Mouse (Mus musculus): ENCODE data around the gene Aaed1. TPM values are rescaled to one million over a fixed set of nuclear protein-coding genes. Genes with fewer than 3 reads are reported as not detected.
A peak's percentile ranks its signal among the peaks of the same experiment; 100 is the strongest.

Gene Aaed1
- 47.8 and 48.7 TPM in 2 replicates for total RNA-seq (2017)

DNA sequence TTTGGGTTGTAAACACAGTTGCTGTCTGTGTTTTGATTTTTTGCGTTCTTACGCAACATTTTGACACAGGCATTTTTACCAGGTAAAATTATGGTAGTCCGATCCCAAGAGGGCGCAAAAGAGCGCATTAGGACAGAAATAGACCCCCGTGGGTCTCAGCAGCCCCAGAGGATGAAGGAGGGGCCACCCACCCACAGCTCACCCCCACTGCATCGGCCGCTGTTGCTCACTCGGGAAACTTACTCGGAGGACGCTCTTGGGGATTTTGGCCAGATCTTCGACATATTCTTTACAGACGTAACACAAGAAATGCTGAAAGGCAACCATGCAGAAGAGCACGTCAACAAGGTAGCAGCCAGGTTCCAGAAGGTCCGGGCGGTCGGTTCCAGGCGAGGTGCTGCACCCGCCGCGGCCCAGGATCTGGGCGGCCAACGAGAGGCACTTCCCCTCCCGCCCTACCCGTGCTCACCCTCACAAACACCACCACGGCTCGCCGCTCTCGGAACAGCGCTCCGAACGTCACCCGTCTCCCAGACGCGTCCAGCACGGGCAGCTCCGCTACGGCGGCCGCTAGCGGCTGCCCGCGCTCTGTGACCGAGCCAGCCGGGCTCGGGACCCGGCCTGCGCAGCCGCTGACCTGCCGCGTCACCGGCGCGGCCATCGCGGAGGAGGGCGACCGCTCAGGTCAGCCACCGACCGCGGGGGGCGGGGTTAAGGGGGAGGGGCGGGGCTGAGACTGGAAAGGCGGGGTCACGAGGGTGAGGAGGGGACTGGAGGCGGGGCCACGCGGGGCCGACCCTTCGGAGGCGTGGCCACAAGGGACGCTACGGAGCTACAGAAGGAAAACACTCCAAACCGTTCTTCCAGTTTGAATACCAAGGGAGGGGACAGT lies at the start of gene Aaed1:
Gene Aaed1, minus strand, starts transcription at position 687 of the 892 bp plus-strand sequence.
- peak; percentile 62 for ATAC-seq (replicated peaks; ENCODE audit: low read depth, poor library complexity, severe bottlenecking)

DNA sequence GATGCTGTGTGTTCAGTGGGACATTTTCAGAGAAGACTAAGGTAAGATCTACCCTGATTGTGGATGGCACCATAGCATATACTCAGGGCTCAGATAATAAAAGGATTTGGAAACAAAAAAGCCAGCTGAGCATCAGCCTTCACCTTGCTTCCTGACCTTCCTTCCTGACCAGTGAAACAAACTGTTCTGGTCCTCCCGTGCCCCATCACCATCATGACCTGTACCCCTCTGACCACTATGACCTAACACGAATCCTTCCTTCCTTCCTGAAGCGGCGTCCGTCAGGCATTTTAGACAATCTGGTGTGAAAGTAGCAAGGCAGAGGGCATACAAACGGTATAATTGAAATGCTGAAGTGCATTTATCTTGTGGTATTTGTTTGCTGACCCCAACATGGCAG lies 49.6 kb upstream of the Aaed1 start:
- no peak for ATAC-seq (replicated peaks; ENCODE audit: low read depth, poor library complexity, severe bottlenecking)

DNA sequence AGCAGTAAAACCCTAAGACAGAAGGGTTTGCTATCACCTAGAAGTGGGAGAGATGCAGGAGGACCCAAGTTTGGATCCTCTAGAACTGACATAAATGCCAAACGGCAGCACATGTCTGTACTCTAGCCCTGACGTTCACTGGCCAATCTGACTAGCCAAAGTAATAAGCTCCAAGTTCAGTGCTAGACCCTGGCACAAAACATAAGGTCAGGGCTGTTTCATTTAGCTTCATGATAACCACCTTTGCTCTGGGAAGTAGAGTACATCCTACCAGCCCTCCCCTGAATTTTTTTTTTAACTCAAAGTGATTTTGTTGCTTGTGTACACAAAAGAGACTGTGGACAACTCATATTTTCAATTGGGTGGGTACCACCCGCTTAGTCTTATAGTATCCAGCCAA lies 48.5 kb upstream of the Aaed1 start:
- ATAC-seq (replicated peaks; ENCODE audit: low read depth, poor library complexity, severe bottlenecking) = no peak

DNA sequence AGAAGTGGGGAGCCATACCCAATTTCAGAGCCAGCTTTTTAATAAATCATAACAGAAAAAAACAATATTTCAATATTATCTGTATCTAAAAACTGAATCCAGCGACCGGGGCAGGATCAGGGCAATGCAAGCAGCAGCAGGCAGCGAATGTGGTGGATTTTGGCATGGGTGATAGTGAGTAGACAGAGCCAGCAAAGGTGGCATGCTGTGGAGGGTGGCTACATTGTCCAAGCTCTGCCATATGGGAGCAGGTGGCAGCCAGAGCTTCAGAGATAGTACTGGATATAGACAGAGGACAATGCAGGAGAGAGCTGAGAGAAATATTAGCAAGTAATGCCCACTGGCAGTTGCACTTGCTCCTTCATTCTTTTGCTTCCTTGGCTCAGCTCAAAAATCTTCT lies 47.2 kb upstream of the Aaed1 start:
- no peak for ATAC-seq (replicated peaks; ENCODE audit: low read depth, poor library complexity, severe bottlenecking)

DNA sequence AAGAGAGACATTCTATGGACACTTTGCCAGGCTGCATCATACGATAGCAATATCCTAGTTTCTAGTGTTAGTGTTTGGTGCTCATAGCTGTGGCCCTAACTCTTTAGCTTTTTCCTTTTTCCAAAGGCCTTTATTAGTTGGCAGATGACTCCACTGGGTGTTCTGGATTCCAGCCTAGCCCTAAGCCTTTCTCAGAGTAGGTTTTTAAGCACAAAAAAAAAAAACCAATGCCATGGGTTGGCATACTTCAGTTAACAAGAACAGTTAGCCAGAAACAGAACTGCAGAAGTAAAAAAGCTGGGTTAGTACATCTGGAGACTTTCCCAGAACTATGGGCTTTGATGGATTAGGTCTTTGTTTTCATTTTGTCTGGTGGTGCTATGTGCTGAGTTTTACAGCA lies 46.0 kb upstream of the Aaed1 start:
- ATAC-seq (replicated peaks; ENCODE audit: low read depth, poor library complexity, severe bottlenecking) = no peak

DNA sequence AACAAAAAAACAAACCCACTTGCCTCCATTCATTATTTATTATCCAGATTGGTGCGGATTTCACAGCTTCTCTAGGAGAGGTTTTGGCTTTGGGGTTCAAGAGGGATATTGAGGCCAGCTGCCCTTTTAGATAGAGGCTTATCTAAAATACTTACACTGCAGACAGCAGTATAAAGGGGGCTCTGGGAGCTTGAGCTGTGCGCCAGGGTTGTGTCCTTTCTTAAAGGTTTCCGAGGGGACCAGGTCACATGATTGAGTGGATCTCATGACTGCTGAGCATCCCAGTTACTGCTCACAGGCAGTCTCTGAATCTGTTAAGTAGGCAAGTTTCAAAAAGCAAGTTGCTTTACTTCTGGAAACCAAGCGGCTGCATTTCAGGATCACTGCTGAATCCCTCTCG lies 44.9 kb upstream of the Aaed1 start:
- no peak for ATAC-seq (replicated peaks; ENCODE audit: low read depth, poor library complexity, severe bottlenecking)

DNA sequence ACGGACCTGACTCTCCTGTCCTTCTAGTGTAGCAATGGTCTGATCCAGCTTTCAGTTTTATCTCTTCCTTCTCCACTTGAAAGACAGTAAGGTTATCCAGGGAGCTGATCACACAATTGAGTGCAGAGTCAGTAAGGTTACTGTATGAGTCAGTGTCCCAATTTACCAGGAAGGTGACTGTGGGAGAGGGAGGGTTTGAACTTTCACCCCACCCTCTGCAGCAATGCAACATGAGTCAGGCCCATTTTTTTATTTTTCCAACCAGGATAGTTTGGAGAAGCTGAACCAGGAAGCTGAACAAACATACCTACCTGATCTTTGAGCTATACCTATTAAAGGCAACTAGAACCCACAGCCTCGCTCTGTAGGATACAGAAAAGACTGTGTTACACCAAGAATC lies 37.0 kb upstream of the Aaed1 start:
- no peak for ATAC-seq (replicated peaks; ENCODE audit: low read depth, poor library complexity, severe bottlenecking)

DNA sequence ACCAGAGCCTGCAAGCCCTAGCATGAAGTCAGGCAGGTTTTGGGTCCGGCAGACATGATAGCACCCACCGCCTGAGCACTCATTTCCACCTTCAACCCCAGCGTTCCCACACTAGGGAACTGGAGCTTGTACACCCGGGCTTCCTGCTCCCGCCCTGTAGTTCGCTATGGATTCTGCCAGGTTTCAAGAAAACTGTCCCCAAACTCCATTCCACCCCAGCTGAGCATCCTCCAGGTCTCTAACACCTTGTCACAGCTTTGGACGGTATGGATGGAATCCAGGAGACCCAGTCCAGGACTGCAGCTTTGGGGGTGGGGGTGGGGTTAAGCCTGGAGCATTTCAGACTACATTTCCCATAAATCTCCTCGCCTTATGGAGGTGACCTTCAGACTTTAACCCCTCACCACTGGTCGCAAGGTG lies 31.6 kb upstream of the Aaed1 start:
- peak; percentile 62 for ATAC-seq (replicated peaks; ENCODE audit: low read depth, poor library complexity, severe bottlenecking)

DNA sequence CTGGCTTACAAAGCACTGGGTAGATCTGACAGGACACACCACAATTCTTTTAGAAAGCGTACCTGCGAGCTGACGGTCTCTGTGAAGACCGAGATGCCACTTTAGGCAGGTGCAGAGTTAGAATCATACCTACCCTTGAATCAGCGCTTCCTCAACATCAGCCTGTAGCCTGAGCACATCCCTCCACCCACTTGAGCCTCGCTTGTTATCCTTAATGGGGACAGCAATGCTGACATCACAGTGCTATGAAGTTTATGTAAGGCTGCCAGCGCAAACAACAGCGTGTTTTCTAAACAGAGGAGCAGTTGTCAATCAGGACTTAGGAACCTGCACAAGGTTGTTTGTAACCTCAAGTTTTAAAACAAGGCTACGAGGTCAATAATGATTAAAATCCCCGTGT lies 31.1 kb upstream of the Aaed1 start:
- peak; percentile 62 for ATAC-seq (replicated peaks; ENCODE audit: low read depth, poor library complexity, severe bottlenecking)

DNA sequence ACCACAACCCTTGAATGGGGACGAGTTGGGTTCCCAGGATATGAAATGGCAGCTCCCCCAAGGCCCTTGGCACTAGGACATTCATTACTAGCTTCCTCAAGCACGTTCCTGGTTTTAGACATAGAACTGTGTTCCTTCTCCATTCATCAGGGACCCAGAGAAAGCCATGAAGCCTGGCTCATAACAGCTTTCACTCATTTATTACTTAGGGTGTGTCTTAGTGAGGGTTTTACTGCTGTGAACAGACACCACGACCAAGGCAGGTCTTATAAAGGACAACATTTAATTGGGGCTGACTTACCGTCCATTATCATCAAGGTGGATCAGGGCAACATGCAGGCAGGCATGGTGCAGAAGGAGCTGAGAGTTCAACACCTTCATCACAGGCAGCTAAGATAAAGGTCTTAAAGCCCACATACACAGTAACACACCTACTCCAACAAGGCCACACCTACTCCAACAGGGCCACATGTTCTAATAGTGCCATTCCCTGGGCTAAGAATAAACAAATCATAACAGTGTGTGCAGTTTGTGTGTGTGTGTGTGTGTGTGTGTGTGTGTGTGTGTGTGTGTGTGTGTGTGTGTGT lies 23.1 kb upstream of the Aaed1 start:
- ATAC-seq (replicated peaks; ENCODE audit: low read depth, poor library complexity, severe bottlenecking) = no peak

DNA sequence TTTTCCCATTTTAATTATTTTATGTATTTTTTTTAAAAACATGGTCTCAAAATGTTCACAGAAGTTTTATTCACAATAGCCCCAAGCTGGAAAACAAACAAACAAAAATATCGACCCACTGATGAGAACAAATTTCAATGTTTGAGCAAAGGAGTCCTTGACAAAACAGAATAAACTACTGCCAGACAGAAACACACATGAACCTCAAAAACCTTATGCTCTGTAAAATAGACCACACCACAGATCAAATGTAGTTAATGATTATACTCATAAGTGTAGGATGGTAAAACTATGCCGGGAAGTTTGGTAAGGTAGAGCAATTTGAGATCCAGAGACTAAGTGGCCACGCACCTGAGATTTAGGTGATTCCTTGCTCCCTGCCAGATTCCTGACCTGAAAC lies 20.6 kb upstream of the Aaed1 start:
- ATAC-seq (replicated peaks; ENCODE audit: low read depth, poor library complexity, severe bottlenecking) = no peak

DNA sequence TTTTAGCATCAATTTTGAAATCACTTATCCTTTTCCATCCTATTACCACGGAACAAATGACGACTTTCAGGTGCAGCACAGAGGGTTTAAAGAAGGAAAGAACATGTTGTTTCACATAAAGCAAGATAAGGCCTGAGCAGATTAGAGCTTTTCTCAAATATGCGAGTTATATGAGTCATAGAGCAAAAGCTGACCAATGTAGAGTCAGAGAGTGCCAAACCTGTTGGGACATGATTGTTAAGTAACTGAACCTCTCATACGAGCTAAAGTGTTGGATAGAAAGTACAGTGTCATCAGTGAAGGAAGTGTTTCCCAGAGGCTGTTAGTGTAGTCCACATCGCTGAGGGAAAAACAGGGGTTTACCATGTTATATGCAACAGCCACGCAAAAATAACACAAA lies 19.8 kb upstream of the Aaed1 start:
- ATAC-seq (replicated peaks; ENCODE audit: low read depth, poor library complexity, severe bottlenecking) = no peak

DNA sequence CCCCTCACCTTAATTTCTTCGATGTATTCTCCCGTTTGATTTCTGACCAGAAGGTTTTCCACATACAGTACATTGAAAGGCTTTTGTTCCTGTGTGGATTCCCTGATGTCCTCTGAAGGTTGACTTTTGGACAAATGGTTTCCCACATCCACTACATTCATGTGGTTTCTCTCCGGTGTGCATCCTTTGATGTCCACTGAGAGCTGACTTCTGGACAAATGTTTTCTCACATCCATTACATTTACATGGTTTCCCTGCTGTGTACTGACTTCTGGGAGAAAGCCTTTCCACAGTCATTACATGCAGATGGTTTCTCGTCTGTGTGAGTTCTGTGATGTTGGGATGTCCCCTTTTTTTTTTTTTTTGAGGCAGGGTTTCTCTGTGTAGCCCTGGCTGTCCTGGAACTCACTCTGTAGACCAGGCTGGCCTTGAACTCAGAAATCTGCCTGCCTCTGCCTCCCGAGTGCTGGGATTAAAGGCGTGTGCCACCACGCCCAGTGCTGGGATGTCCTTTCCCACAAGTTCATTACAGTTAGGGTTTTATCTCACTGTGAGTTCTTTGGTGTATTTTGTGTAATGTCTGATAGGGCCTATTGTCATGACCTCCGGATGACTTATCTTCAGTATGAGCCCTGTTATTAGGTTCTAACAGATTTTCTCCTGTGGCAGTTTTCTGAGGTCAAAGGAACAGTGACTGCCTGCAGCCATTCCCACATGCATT lies 10.2 kb upstream of the Aaed1 start:
- 0 out of 2 replicates have a peak, but pooled peaks have one; percentile 18 for ATAC-seq (replicated peaks; ENCODE audit: low read depth, poor library complexity, severe bottlenecking)

DNA sequence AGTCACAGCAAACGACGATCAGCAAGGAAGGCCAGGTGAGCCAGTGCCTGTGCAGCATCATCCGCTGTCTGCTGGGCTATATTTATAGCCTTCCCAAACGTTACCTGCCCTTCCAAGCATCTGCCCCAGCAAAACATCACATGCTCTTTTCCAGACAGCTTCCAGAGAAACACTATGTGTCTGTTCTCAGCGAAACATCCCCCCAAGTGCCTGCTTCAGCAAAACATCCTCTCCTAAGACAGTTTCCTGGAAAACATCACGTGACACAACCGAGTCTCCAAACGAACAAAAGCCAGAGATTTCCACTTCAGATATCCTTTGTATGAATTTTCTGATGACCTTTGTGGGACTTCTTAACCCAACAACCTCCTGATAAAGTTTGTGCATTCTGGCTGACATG lies 7.8 kb upstream of the Aaed1 start:
- ATAC-seq (replicated peaks; ENCODE audit: low read depth, poor library complexity, severe bottlenecking) = no peak

DNA sequence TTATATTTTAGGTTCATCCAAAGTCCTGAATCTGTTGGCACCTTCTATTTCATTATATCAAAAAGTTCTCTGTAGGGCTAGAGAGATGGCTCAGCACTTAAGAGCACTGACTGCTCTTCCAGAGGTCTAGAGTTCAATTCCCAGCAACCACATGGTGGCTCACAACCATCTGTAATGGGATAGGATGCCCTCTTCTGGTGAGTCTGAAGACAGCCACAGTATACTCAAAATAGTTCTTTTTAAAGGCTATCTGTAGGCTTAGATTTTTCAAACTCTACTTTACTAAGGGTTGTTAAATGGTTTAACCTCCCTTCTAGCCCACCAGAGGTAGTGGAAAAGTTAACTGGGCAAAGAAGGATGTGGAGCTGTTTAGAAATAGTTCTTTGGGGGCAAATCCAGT lies 7.3 kb upstream of the Aaed1 start:
- no peak for ATAC-seq (replicated peaks; ENCODE audit: low read depth, poor library complexity, severe bottlenecking)

DNA sequence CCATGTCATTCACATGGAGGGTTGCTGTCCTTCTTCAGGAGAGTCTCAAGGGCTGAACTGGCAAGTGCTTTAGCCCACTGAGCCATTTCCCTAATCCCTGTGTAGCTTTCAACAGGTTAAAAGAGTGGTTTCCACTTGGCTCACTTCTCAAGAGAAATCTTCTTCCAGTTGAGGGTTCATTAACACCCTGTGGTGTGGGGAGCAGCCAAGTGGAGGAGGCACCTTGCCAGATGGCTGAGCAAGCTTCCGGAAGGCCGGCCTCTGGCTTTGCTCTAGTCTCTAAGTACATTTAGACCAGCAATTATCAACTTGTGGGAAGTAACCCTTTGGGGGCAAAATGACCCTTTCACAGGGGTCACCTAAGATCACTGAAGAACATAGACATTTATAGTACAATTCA lies 5.8 kb upstream of the Aaed1 start:
- no peak for ATAC-seq (replicated peaks; ENCODE audit: low read depth, poor library complexity, severe bottlenecking)

DNA sequence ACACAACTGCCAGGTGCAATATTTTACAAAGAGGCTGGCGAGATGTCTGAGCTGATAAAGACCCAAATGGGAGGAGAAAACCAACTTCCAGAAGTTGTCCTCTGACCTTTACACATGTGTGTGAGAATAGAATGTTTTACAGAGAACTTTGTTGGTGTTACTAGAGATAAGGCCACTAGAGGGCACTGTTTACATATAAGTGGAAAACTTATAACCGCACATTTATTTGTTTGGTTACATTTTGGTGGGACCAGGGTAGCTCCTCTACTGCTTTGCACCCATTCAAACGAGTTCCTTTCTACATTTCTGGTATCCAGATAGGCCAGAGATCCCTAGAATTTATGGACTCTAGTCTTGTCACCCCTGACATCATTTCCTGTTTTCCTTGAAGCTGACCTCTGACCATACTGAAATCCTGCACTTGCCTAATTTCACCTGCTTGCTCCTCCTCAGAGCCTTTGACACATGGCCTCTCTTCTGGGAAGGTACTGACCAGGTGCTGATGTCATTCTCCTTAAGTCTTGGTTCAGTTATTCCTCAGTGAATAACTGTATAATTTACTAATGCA lies 3.1 kb upstream of the Aaed1 start:
- peak; percentile 56 for ATAC-seq (replicated peaks; ENCODE audit: low read depth, poor library complexity, severe bottlenecking)

DNA sequence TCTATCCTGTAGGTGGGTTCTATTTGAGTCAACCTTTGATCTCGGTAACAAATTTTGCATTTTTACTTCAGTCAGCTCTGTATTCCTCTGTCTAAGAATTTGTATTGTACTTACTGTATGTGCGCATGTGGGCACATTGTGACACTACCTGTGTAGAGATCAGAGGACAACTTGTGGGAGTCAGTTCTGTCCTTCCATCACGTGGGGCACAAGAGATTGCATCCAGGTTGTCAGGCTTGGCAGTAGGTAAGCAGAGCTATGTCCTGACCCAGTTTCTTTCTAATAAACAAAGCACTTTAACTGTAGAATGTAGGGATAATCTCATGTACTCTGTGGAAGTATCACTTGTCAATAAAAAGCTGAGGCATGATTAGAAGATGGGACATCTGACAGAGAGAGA lies 1.5 kb upstream of the Aaed1 start:
- no peak for ATAC-seq (replicated peaks; ENCODE audit: low read depth, poor library complexity, severe bottlenecking)

DNA sequence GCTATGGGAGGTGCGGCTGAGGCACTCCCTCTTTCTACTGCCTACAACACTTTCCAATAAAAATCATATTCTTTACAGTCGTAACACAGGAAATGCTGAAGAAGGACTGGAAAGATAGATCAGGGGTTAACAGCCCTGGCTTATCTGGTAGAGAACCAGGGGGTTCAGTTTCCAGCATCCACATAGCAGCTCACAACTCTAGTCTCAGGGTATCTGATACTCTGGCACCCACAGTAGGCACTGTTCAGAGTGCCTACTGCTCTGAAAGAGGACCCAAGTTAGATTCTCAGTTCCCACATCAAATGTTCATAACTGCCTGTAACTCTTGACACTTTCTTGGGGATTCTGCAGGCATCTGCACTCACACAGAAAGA lies 393 bp upstream of the Aaed1 start:
- no peak; the same call in 1 of the 2 replicates for ATAC-seq (replicated peaks; ENCODE audit: low read depth, poor library complexity, severe bottlenecking)

DNA sequence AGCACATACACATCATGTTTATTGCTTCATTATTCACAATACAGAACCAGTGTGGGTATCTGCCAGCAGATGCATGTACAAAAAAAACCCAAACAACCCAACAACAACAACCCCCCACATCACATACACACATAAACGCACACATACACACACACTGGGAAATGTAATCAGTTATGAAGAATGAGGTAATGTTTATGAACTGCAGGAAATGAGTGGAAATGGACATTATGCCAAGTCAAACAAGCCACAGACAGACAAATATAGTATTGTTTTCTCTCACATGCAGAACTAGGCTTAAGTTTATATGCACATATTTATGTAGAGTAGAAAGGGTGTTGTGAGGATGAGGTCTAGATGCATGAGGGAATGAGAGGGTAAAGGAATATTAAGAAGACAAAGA lies 1.2 kb downstream of the Aaed1 start:
- ATAC-seq (replicated peaks; ENCODE audit: low read depth, poor library complexity, severe bottlenecking) = no peak

DNA sequence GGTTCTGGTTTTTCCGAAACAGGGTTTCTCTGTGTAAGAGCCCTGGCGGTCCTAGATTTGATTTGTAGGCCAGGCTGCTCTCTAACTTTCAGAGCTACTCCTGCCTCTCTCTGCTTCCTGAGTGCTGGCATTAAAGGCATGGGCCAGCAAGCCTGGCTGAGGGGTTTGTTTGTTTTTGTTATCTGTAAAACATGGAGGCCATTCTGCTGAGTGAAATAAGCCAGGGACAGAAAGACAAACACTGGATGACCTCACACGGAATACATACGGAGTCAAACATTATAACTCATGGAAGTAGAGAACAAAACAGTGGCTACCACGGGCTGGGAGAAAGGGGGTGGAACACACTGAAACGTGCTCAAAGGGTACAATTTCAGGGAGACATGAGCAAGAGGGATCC lies 1.9 kb downstream of the Aaed1 start:
- ATAC-seq (replicated peaks; ENCODE audit: low read depth, poor library complexity, severe bottlenecking) = no peak
